Mouse (Mus musculus) cerebellum, postnatal 10 days (tissue): ENCODE measurements around the gene Atp1a4.

Source experiments
- DNase-seq, 2 experiments: peaks; one replicate each; pipeline ENCODE4 v3.0.0; 2021; ENCODE audit warnings: mixed read lengths in 2 of 2

Gene Atp1a4

GRCm38 (mm10) chr1:172219451-172220406, 38.5 kb downstream of the Atp1a4 start, which contains the start of gene Casq1:
TSS of gene Casq1 (minus strand) at chr1:172219868.
- no peak for DNase-seq

GRCm38 (mm10) chr1:172218164-172218910, 39.9 kb downstream of the Atp1a4 start:
- DNase-seq: no peak

GRCm38 (mm10) chr1:172217148-172217547, 41.1 kb downstream of the Atp1a4 start:
- DNase-seq: peak; percentile 95

- DNase-seq: peak in 1 of 2 experiments; percentile 41
Observed at GRCm38 (mm10) chr1:172214748-172215147, 43.5 kb downstream of the Atp1a4 start.

- peak in 1 of 2 experiments; percentile 19 for DNase-seq
Observed at GRCm38 (mm10) chr1:172213771-172214170, 44.4 kb downstream of the Atp1a4 start.

GRCm38 (mm10) chr1:172212776-172213175, 45.4 kb downstream of the Atp1a4 start:
- peak in 1 of 2 experiments; percentile 2 for DNase-seq

GRCm38 (mm10) chr1:172207111-172207584, 51.1 kb downstream of the Atp1a4 start:
- peak; percentile 68 to 71 for DNase-seq

- DNase-seq: peak; percentile 93 to 96
Observed at GRCm38 (mm10) chr1:172206141-172206917, 51.9 kb downstream of the Atp1a4 start, which contains the start of gene Pea15a. TSS of gene Pea15a (minus strand) at chr1:172206804.

- peak; percentile 41 to 67 for DNase-seq
Observed at GRCm38 (mm10) chr1:172205741-172206087, 52.5 kb downstream of the Atp1a4 start.

- peak; percentile 78 to 80 for DNase-seq
Observed at GRCm38 (mm10) chr1:172204814-172205740, 53.1 kb downstream of the Atp1a4 start.

- DNase-seq: peak; percentile 46 to 57
Observed at GRCm38 (mm10) chr1:172204033-172204813, 54.0 kb downstream of the Atp1a4 start.

GRCm38 (mm10) chr1:172203566-172203965, 54.6 kb downstream of the Atp1a4 start:
- peak in 1 of 2 experiments; percentile 44 for DNase-seq

- peak; percentile 60 to 61 for DNase-seq
Observed at GRCm38 (mm10) chr1:172202894-172203522, 55.2 kb downstream of the Atp1a4 start.

GRCm38 (mm10) chr1:172201967-172202880, 56.0 kb downstream of the Atp1a4 start:
- DNase-seq: peak; percentile 86 to 90

- DNase-seq: peak; percentile 93 to 94
Observed at GRCm38 (mm10) chr1:172200871-172201447, 57.3 kb downstream of the Atp1a4 start.

- DNase-seq: no peak
Observed at GRCm38 (mm10) chr1:172200161-172200560, 58.1 kb downstream of the Atp1a4 start.

GRCm38 (mm10) chr1:172198996-172199395, 59.2 kb downstream of the Atp1a4 start:
- DNase-seq: no peak

- DNase-seq: no peak
Observed at GRCm38 (mm10) chr1:172198316-172198715, 59.9 kb downstream of the Atp1a4 start.
